Mouse (Mus musculus) cortical plate, adult 2 months (tissue): Measurements from ENCODE around the gene Plcd1.

Experiments used
- CTCF ChIP-seq: fragments of 200-500 bp; IDR thresholded peaks from 2 replicates; pipeline ENCODE4 v1.5.1; 2011; ENCODE audit warnings: mild to moderate bottlenecking, control low read depth, low read length; ENCODE audit not compliant: insufficient read depth; ENCODE audit errors: extremely low read depth
- POLR2A ChIP-seq: fragments of 200-500 bp; IDR thresholded peaks from 2 replicates; pipeline ENCODE4 v1.6.1; 2011; ENCODE audit warnings: mild to moderate bottlenecking, low read length, control low read depth; ENCODE audit not compliant: insufficient read depth; ENCODE audit errors: extremely low read depth

DNA sequence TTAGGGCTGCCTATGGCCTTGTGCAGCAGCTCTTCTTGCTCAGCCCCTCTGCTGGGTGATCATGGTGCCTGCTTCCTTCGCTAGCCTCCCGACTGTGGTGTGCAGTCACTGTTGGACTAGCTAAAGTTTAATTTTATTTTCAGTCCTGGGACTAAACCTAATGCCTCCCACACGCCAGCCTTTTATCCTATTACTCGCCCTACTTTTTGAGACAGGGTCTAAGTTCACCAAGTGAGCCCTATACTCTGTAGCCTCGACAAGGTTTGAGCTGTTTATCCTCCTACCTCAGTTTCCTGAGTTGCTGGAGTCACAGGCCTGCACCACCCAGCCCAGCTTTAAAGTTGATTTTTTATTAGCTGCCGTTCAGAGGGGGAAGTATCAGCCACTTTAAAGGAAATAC, 68.0 kb downstream of the Plcd1 start:
- TF ChIP-seq POLR2A, result no peak
- no peak for TF ChIP-seq CTCF
